Mouse (Mus musculus): ENCODE data around the gene AI413582. TPM values are rescaled to one million over a fixed set of nuclear protein-coding genes. Genes with fewer than 3 reads are reported as not detected.

AI413582 gene
- total RNA-seq, 1 experiment from 2014 or later: 10.9 TPM

GRCm38 (mm10) chr17:27521303-27521702 is 44.3 kb downstream of the AI413582 start, which contains the start of gene Grm4:
Gene Grm4 (minus strand): TSS chr17:27521403.
- DNase-seq: no peak

GRCm38 (mm10) chr17:27520557-27520956 is 45.0 kb downstream of the AI413582 start:
- DNase-seq: peak; percentile 75

GRCm38 (mm10) chr17:27518700-27519595 is 46.6 kb downstream of the AI413582 start:
- no peak for DNase-seq

- DNase-seq: no peak
Observed at GRCm38 (mm10) chr17:27518296-27518695, 47.3 kb downstream of the AI413582 start.

GRCm38 (mm10) chr17:27513916-27514762 is 51.4 kb downstream of the AI413582 start:
- DNase-seq: no peak

Other genes with a start within 250 kb of the AI413582 start
- gene Grm4, start 44.4 kb downstream of the AI413582 start, total RNA-seq (2021): 3.9 and 4.5 TPM in 2 replicates
- 17.4 and 27.0 TPM in 2 replicates for gene Hmga1, start 9.3 kb downstream of the AI413582 start, total RNA-seq (2021)
- gene Nudt3, start 57.7 kb upstream of the AI413582 start, total RNA-seq (2021): 162 and 173 TPM in 2 replicates
- gene RPS10-NUDT3, start 69.5 kb upstream of the AI413582 start, total RNA-seq (2021): not detected in 2 replicates
- 864 and 1,045 TPM in 2 replicates for gene Rps10, start 70.9 kb upstream of the AI413582 start, total RNA-seq (2021)
- 4.5 and 6.0 TPM in 2 replicates for gene Pacsin1, start 89.8 kb upstream of the AI413582 start, total RNA-seq (2021)
- gene Spdef, start 163.2 kb upstream of the AI413582 start, total RNA-seq (2021): not detected in 2 replicates

All from adrenal gland, postnatal 14 days (tissue).